Mouse (Mus musculus) kidney, embryonic 14.5 days (tissue): ENCODE data around the gene Btbd35f4. TPM values are rescaled to one million over a fixed set of nuclear protein-coding genes. Genes with fewer than 3 reads are reported as not detected.
"Not testable (repeated sequence)": the region's sequence is repeated elsewhere in the genome, so short reads cannot be mapped to it uniquely, and the experiment has no call there.

Experiments used
- ATAC-seq: fragments of 200-750 bp; cut with Nextera tagmentation; 2 replicates; pipeline ENCODE4 v1.8.0; 2017; ENCODE audit warnings: moderate number of reproducible peaks, mild to moderate bottlenecking, moderate TSS enrichment, moderate library complexity; ENCODE audit not compliant: low FRiP score, low TSS enrichment
- H3K27ac ChIP-seq: fragments of 300-500 bp; sonication (generic); 2 replicates; pipeline ENCODE4 v1.5.1; 2014; ENCODE audit warnings: low read depth, mild to moderate bottlenecking, low read length, moderate library complexity, mixed read lengths
- H3K27me3 ChIP-seq: fragments of 300-500 bp; sonication (generic); 2 replicates; pipeline ENCODE4 v1.6.1; 2014; ENCODE audit warnings: mild to moderate bottlenecking, low read length; ENCODE audit not compliant: control insufficient read depth, insufficient read depth
- H3K36me3 ChIP-seq: fragments of 300-500 bp; sonication (generic); 2 replicates; pipeline ENCODE4 v1.6.1; 2014; ENCODE audit warnings: low read length, mixed read lengths; ENCODE audit not compliant: control insufficient read depth, insufficient read depth
- H3K4me1 ChIP-seq: fragments of 300-500 bp; sonication (generic); 2 replicates; pipeline ENCODE4 v1.6.1; 2014; ENCODE audit warnings: low read length, mixed read lengths; ENCODE audit not compliant: control insufficient read depth, insufficient read depth
- H3K4me2 ChIP-seq: fragments of 300-500 bp; sonication (generic); replicated peaks from 2 replicates; pipeline ENCODE4 v1.6.1; 2014; ENCODE audit warnings: low read depth, mild to moderate bottlenecking, low read length
- H3K4me3 ChIP-seq: fragments of 300-500 bp; sonication (generic); 2 replicates; pipeline ENCODE4 v1.5.1; 2014; ENCODE audit warnings: mild to moderate bottlenecking, low read length
- H3K9ac ChIP-seq: fragments of 300-500 bp; sonication (generic); 2 replicates; pipeline ENCODE4 v1.6.1; 2014; ENCODE audit warnings: low read depth, mild to moderate bottlenecking, low read length, moderate library complexity
- H3K9me3 ChIP-seq: fragments of 300-500 bp; sonication (generic); 2 replicates; pipeline ENCODE4 v1.6.1; 2016; ENCODE audit warnings: low read length; ENCODE audit not compliant: control insufficient read depth
- WGBS: fragments of 180-500 bp; shearing (Covaris S2); extraction: QIAGEN DNeasy Blood & Tissue Kit; methylation state at CpG from one replicate; pipeline ENCODE4 v1.1.7; 2014; 5-methylcytosine and 5-hydroxymethylcytosine counted together
- polyA plus RNA-seq: library from polyadenylated mRNA; unstranded; fragments of >200 nt; fragmentation: Nextera tagmentation; extraction: Ambion mirVana; gene quantifications from 2 replicates; pipeline ENCODE4 v1.2.1, GENCODE M21; 2014

Gene Btbd35f4
- not detected in 2 replicates for polyA plus RNA-seq

DNA sequence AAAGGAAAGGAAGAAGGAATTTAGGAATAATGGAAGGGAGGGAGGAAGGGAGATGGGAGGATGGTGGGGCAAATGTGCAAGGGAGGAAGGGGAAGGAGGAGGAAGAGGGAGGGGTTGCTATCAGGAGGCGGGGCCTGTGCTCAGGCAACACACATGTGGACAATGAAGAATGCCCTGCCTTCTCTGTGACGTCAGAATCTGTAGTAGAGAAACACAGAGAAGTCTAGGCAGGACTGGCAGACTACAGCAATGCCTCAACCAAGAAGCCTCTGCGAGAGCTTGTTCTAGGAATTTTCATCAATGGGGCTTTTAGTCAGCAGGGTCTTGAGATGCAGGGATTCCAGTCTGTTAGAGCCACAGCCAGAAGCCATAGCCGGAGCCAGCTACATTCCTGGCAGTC is at the start of gene Btbd35f4:
TSS of gene Btbd35f4 (plus strand) at position 301 of the 400 bp plus-strand sequence.
- H3K27me3 ChIP-seq, H3K9me3 ChIP-seq, H3K27ac ChIP-seq, H3K4me3 ChIP-seq, H3K4me1 ChIP-seq, H3K36me3 ChIP-seq, H3K4me2 ChIP-seq, ATAC-seq, H3K9ac ChIP-seq: not testable (repeated sequence)
- WGBS: no CpG with 5 or more reads among the region's 4 CpGs

DNA sequence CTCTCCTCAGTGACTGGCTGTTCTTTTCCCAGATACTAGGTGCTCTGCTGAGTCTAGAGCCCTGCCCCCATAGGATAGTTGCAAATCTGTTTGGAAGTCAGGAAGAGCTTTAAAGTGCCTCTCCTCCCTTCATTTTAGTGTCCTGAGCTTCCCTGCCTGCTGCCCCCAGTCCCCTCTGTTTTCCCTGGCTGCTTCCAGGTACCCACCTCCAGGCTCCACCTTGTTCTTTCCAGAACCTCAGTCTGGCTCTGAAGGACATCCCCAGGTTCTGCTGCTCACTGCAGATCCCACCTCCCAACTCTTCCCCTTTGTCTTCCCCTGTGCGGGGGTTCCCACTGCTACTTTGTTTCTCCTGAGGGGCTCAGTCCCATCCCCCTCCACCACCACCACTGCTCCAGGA is 39.7 kb downstream of the Btbd35f4 start:
- not testable (repeated sequence) for H3K4me1 ChIP-seq, H3K27ac ChIP-seq, H3K36me3 ChIP-seq, H3K27me3 ChIP-seq, H3K9ac ChIP-seq, ATAC-seq, H3K4me3 ChIP-seq, H3K9me3 ChIP-seq, H3K4me2 ChIP-seq
- no CpG with 5 or more reads among the region's 1 CpGs for WGBS

Other genes with a start within 250 kb of the Btbd35f4 start
- not detected in 2 replicates for gene Btbd35f27, start 151.6 kb downstream of the Btbd35f4 start, polyA plus RNA-seq